Mouse (Mus musculus) c-Kit-positive CD71-positive TER-119-negative erythroid progenitor cells, embryonic 14.5 days (primary cell): ENCODE measurements around the gene Ccdc157.
A peak's percentile ranks its signal among the peaks of the same experiment; 100 is the strongest.
"Not testable (repeated sequence)": the region's sequence is repeated elsewhere in the genome, so short reads cannot be mapped to it uniquely, and the experiment has no call there.

Experiments
- DNase-seq: peaks from one replicate; pipeline ENCODE4 v3.0.0-alpha.2; 2013; ENCODE audit warnings: low read depth

Ccdc157 gene

DNA sequence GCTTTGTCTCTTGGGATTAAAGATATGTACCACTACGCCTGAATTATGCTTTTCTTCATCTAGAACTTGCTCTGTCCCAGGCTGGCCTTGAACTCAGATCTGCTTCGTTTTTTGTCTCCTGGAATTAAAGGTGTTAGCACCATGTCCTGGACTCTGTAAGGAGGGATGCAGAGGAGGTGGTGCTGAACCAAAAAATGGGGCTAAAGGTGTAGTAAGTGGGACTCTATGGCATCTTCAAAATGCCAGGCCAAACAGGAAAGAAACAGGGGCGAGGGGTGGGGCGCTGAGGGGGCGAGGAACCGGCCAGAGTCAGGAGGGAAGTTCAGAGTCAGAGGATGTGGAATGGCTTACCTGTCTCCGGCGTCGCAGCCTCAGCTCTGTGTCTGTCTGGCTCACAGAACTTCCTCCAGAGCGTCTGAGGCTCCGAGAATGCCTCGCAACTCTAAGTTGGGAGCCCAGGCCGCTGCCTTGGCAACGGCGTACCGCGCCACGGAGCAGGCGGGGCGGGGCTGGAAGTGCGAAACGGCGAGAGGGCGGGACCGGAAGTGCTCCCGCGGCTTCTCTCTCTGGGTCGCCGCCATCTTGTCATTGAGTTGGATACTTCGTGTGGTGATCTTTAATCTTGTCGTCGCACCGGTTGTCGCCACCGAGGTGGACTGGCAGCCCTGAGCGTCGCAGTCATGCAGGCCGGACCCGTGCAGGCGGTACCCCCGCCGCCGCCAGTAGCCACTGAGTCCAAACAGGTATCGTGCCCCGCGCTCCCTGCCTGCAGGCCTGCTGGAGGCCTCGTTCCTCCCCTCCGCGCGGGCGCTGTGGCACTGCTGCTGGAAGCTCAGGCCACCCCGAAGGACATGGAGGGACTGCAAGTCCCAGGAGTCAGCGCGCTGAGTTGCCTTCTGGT is at the start of gene Ccdc157, which contains the start of gene Sf3a1:
Gene Ccdc157 (minus strand): TSS at position 486 of the 901 bp plus-strand sequence.
Gene Sf3a1 (plus strand): TSS at position 543 of the 901 bp plus-strand sequence.
- DNase-seq, result peak; percentile 86

DNA sequence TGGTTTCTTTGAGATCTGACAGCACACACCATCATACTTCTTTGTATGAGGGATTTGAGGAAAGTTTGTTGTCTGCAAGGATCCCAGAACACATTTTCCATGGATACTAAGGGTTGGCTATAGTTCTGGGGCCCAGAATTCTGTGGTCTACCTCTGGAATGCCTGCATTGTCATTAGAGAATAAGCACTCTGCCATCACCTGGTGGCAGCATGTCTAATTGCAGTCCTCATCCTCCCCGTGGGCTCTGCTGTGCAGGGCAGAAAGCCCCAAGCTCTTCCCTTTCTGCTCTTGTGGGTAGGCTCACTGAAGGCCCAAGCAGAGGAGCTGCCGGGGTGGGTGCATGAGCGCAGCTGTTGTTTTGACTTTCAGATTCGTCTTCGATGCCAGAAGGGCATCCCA is 49.5 kb upstream of the Ccdc157 start:
- DNase-seq, result no peak

DNA sequence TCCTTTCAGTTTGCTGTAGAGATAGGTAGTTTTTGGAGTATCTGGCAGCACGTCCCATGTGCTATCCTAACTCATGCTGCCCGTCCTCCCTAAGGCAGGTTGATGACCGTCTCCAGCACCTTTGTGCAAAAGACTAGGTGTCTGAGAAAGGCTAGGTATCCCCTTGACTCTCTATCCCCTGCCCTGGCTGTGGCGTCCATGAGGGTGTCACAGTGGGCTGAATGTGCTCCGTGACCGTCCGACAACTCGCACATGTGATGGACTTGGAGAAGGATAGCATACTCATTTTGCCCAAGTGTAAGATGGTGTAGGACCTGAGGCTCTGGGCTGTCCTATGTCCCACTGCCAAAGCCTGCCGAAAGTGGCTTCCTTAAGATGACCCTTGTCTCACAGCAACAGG is 47.6 kb upstream of the Ccdc157 start:
- no peak for DNase-seq

DNA sequence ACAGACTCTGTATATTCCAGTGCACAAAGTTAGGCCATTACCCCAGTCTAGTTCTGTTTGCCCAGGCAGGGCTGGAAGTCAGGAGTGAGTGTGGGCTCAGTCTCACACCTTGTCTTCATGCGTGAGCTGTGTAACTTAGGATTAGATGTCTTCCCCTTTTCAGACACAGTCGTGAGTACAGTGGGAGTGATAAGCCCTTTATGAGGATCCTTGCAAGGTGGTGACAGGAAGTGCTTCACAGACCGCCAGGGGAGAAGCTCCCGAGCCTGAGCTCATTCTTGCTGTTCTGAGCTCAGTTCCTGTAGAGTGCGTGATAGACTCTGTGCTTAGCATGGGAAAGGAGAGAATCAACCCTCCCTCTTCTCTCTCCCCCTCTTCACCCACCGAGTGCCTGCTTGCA is 46.5 kb upstream of the Ccdc157 start:
- DNase-seq, result no peak

DNA sequence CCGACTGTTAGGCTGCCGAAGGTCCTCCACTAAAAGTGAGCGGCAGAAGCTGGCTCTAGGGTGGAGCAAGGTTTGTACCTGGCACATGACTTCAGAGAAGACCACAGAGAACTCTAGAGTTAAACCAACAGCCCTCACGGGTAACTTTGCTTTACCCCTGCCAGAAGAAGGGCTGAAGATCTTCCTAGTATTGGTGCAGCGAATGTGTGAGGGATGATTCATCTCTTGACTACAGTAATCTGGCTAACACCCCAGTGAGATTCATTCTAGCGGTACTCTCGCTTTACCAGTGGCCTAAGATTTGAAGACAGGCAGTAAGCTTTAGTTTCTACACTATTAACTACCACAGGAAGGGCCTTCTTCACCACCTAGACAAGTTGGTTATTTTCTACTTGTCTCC is 45.9 kb upstream of the Ccdc157 start:
- DNase-seq, result no peak

DNA sequence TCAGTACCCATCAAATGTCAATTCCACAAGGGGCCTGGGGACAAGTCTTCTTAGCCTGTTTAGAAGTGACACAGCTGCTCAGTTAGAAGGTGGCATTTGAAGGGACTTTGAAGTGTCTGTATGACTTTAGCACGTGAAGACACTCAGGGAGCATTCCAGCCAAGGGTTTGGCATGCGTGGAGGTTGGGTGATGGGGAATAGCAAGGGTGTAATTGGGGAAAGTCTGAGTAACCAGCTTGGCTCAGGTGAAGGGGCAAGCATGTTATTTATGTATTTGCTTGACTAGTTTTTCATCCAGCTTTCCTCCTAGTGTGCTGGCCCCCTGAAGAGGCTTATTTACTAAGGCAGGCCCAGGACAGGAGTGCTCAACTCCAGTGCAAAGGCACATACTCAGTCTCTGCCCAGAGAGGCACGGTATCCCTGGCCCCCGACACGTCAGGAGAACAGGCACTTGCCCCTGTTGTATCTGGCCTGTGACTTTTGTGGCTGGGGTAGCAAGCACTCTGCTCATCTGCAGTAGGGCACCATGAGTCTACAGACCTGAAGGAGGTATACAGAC is 45.1 kb upstream of the Ccdc157 start:
- no peak for DNase-seq

DNA sequence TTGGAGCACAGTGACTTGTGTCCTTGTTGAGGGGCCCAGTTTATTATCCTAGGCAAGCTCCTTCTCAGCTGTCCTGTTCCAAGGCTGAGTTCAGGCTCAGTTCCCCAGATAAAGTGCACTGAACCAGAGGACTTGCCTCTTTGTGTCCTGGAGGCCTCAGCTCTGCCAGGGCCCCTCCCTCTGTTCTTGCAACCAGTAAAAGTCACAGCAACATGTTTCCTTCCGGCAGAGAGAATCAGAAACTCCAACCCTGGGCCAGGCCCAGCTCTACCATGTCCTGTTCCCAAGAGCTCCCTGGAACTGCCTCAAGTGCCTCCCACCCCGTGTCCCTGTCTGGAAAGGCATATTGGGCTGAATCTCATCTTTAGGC is 43.6 kb upstream of the Ccdc157 start:
- DNase-seq, result no peak

DNA sequence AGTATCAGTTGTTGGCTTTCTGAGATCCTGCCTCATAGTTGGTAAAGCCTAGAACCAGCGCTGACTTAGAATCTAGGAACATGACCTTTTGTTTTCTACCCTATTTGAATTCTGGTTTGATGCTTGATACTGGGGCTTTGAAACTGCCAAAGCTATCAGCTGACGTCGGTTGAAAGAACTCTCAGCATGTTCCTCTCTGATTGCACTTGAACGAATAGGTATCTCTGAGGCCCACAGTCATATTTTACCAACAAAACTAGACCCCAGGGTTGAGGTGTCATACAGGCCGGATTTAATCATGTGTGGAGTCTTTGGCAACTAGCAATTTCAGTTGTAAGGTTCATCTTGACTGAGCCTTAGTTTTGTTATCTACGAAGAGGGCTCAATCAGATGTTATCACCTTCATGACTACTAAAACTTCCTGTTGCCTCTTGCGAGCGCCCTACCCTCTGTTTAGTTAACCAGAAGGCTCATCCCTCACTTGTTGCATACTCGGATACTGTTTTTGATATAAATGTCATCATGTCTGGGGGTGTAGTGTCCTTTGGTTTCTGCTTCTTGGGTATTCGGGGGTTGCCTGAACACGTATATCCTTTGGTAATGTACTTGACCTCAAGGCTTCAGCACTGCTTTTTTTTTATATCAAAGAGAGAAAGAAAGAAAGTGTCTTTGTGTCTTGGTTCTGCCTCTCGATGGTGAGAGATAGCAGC is 43.1 kb upstream of the Ccdc157 start:
- DNase-seq, result no peak

DNA sequence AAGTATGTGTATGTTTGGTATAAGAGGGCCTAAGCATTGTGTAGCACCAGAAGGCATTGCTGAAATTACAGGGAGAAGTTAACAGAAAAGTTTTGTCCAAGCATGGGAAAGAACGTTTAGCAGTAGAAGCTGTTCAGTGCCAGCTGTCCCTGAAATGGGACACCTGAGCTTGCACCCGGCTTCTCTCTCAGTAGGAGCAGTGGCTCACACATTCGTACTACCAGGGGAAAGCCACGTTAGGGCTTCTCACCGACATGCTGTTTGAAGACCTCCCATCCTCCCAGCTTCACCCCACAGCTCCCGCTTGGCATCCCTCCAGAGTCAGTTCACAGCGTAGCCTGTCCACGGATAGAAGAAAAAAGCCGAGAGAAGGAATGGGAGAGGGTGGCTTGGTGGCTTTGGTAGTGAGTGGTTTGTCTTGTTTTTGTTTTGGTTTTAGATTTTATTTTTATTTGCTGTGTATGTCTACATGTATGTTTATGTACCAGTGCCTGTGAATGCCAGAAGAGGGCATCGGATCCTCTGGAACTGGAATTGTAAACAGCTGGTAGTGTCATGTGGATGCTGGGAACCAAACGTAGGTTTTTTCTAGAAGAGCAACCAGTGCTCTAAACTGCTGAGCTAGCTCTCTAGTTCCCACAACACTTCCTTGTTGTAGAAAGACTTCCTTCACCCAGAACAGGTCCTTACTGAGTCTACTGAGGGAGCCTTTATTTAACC is 42.0 kb upstream of the Ccdc157 start:
- DNase-seq, result no peak

DNA sequence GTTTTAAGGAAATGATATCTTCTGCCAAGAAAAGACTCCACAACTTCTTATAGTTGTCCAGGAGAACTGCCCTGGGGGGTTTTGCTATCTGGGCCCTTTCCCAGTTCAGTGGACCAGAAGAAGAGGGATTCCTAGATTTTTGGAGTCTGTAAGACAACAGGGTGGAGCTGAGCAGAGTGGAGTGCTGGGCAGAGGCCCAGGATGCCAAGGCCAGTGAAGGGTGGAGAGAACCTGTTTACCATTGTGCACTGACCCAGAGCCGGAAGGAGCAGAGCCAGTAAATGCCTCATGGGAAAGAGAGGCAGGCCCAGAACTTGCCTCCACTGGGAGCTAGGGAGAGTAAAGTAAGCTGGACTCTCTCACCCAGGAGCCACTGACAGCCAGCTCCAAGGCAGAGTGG is 37.6 kb upstream of the Ccdc157 start:
- no peak for DNase-seq

DNA sequence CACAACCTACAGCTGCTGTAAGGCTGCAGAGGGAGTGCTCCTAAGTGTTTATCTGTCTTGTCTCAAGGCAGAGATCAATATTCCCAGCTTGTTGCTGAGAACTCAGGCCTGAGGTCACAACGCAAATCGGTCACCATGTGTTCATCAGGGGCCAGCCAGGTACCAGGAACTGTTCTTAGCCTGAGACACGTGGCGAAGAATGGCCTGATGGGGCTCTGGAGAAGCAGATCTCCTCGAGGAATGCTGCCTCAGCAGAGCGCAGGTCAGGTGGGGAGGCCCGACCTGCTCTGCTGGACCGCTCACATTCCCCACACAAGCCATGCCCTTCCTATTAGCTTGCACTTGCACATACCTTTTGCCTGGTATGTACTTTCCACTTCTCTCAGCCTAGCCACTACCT is 36.5 kb upstream of the Ccdc157 start:
- no peak for DNase-seq

DNA sequence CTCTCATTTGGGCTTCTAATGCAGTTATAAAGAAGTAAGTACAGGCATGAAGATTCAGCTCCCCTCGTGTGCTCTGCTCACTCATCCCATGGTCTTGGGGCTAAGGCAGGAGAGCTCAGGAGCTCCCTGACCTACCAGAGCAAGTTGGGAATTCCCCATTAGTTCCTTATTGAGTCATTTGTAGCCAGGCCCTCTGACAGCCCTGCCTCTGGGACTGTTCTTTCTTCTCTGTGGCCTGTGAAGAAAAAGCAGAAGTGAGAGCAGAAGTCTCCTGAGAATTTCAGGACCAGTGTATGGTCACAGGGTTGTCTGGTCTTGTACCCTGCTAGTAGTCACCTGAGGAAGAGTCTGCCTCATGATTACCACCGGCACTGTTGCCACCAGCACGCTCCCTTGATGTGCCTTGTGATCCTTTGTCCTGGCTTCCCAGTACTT is 35.5 kb upstream of the Ccdc157 start:
- no peak for DNase-seq

DNA sequence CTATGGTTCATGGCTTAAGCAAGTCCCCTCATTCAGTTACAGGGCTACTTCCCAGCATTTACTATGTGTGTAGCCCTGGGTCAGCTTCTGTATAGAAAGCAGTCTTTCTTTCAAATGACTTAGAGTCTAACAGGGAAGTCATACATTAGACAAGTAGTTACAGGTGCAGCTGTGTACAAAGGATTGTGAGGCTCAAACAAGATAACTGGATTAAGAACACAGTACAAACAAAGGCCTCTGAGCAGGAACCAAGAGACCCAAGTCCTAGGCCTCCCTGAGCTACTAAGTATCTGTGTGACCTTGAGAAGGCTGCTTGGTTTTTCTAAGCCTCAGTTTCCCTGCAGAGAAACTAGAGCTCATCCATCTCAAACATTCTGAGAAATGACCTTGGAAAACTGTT is 33.3 kb upstream of the Ccdc157 start:
- DNase-seq, result no peak

DNA sequence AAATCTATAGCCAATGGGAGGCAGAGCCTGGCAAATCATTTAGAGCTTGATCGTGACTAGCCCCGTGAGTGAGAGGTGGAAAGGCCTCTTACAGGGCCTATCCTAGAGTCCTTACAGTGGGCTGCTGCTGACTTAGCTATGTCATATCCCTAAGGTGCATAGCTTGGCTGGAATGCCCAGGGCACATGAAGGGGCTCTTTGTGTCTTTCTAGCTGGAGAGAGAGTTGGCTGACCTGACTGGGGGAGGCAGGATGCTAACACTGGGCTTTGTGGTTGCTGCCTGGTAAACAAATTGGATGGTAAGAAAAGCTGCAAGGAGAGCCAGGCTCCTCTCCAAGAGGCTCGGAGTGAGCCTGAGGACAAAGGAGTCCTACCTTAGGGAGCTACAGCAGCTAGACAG is 32.7 kb upstream of the Ccdc157 start:
- DNase-seq, result no peak

DNA sequence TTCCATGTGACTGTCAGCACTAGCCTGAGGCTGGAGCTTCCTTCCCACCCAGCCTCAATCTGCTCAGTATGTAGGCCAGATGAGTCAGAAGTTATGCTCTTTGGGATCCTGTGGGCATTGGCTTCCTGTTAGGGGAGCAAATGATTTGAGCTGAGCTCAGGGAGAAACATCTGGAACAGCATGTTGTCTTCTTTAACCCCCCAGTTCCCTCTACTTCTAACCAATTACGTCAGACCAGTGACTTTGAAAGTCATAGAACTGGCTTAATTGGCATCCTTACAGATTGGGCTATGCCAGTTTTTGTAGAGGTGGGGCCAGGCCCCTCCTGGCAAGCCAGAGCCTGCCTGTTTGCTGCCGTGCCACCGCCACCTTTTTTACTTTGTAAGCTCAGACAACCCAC is 30.6 kb upstream of the Ccdc157 start:
- no peak for DNase-seq

DNA sequence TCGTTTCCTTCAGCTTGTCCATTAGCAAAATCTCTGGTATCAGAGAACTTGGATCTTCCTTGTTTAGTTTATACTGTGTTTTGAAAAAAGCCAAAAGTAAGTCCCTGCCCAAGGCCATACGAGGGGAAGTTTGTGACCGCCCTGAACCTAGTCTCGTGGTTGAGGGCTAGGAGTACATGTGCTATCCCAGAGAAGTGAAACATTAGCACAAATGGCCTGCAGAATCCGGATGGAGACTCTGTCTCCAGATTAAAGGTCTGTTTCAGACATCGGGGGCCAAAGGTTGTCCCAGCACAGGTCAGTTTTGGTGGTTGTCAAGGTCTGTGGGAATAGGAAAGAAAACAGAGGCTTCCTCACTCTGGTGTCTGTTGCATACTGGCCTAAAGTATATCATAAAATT is 29.1 kb upstream of the Ccdc157 start:
- DNase-seq, result no peak

DNA sequence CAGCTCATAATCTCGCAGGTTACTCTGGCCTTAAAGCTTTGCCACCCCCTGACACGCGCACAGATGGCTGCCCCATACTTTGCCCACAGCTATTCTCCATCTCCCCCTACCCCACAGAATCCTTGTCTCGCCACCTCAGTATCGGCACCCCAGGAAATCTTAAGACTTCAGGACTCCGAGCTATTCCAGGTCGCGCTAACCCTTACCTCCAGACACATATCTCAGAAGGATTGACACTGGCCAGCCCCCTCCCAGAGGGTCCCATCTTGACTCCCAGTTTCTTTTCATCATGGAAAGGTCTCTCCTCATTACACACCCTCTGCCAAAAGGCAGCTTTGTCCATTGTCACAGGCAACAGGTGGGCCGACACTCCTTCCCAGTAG is 27.2 kb upstream of the Ccdc157 start:
- no peak for DNase-seq

DNA sequence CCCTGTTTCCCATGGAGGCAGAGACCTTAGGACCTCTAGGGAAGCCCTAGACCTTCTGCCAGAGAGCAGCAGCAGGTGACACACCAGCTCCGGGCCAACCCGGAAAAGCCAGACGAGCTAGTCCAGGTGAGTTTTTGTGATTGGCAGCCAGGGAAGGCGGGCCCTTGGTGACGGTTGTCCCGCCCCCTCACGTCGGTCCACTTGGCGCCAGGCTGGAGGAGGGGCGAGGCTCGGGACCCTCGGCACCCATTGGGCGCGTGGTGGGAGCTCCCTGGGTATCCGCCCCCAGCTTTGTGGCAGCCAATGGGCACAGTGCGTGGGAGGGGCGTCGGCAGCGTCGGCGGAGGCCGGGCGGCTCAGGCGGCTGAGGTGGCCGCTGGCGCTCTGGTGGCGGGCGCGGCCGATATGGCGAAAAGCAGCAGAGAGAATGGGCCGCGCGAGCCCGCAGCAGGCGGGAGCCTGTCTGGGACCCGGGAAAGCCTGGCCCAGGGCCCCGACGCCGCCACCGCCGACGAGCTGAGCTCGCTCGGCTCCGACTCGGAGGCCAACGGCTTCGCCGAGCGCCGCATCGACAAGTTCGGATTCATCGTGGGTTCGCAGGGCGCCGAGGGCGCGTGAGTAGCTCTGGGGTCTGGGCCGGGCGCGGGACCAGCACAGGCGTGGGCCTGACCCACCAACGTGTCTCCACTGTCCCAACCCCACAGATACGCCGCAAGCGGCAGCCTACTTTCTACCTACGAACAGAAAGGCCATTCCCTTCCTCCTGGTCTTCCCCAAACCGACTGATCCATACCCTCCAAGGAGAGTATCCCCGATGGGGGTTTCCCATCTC is 26.6 kb upstream of the Ccdc157 start, which contains the start of gene Tbc1d10a:
Gene Tbc1d10a (plus strand): TSS at position 304 of the 832 bp plus-strand sequence.
- DNase-seq, result peak; percentile 96

DNA sequence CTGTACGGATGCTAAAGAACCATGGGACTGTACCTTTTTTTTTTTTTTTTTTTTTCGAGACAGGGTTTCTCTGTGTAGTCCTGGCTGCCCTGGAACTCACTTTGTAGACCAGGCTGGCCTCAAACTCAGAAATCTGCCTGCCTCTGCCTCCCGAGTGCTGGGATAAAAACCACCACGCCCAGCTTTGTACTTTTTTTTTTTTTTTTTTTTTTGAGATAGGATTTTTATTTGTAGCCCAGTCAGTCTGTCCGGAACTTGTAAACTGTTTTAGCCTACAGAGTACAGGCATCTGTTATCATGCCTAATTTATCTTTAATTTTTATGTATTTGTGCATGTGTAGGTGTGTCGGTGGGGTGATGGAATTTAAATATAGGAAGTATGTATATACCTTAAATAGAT is 25.4 kb upstream of the Ccdc157 start:
- DNase-seq, result not testable (repeated sequence)

DNA sequence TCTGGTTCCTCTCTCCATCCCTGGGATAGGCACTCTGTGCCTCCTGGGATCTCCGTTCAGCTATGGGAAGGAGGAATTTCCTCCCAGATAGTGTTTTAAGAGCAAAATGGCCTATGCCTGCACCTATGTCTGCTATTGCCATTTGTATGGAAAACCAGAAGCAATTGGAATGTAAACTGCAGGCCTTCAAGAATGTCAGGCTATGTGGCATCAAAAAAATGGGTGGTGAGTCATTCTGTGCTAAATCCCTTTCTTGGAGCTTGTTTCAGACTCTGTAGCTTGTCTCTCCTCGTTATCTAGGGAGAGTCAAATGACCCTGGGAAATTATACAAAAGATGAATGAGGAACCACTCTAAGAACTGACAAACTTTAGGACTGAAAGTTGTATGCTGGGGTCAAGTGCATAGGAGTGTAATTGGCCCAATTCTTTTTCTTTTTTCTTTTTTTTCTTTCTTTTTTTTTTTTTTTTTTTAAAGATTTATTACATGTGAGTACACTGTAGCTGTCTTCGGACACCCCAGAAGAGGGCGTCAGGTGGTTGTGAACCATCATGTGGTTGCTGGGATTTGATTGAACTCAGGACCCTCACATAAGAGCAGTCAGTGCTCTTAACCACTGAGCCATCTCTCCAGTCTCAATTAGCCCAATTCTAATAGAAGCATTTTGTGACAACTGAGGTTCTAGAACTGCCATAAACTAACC is 24.3 kb upstream of the Ccdc157 start:
- DNase-seq, result no peak

DNA sequence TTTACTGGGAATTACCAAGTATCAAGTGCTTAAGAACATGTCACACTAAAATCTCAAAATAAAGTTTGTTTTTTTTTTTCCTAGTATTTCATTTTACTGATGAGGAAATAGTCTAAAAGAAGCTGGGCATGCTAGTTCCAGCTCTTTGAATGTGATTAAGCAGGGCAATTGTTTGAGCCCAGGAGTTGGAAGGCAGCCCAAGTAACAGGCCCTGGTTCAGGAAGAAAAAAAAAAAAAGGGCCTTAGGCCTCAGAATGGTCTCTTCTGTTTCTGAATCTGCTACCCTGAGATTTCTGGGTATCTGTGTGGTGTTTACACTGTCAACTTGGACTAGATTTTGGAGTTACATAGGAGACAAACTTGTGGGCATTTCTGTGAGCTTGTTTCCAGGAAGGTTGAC is 23.4 kb upstream of the Ccdc157 start:
- DNase-seq, result no peak
